Mouse (Mus musculus) liver, adult 2 months (tissue): ENCODE measurements at regions not wholly inside any gene's neighbourhood (a gene's known extent, or its start where the extent isn't known, plus 50 kb on each side); places are given as distances from the start of the nearest gene placed in this dataset.

ENCODE experiments used
- DNase-seq: peaks from one replicate; pipeline ENCODE4 v3.0.0-alpha.2; 2011; ENCODE audit warnings: low read depth, low spot score; ENCODE audit errors: extremely low read depth
- H3K27ac ChIP-seq: fragments of 200-500 bp; replicated peaks from 2 replicates; pipeline ENCODE4 v1.5.1; 2012; ENCODE audit warnings: low read depth, mild to moderate bottlenecking, control low read depth, inconsistent platforms, low read length; ENCODE audit not compliant: insufficient read depth
- H3K27me3 ChIP-seq: fragments of 200-500 bp; 2 replicates; pipeline ENCODE4 v1.6.1; 2012; ENCODE audit warnings: mild to moderate bottlenecking, moderate library complexity, low read length, inconsistent platforms; ENCODE audit not compliant: control insufficient read depth, insufficient read depth
- H3K36me3 ChIP-seq: fragments of 200-500 bp; 2 replicates; pipeline ENCODE4 v1.6.1; 2012; ENCODE audit warnings: low read length, inconsistent platforms; ENCODE audit not compliant: control insufficient read depth, insufficient read depth
- H3K4me1 ChIP-seq: fragments of 200-500 bp; 2 replicates; pipeline ENCODE4 v1.6.1; 2011; ENCODE audit warnings: low read length; ENCODE audit not compliant: control insufficient read depth, insufficient read depth
- H3K4me3 ChIP-seq: fragments of 200-500 bp; 2 replicates; pipeline ENCODE4 v1.5.1; 2011; ENCODE audit warnings: low read depth, mild to moderate bottlenecking, control low read depth, low read length, moderate library complexity; ENCODE audit not compliant: insufficient read depth
- H3K79me2 ChIP-seq: fragments of 200-500 bp; 2 replicates; pipeline ENCODE4 v1.6.1; 2012; ENCODE audit warnings: inconsistent platforms, mild to moderate bottlenecking, low read length, moderate library complexity; ENCODE audit not compliant: control insufficient read depth, insufficient read depth
- H3K9ac ChIP-seq: fragments of 200-500 bp; 2 replicates; pipeline ENCODE4 v1.6.1; 2012; ENCODE audit warnings: low read depth, mild to moderate bottlenecking, control low read depth, inconsistent platforms, low read length
- CTCF ChIP-seq: fragments of 200-500 bp; IDR thresholded peaks from 2 replicates; pipeline ENCODE4 v1.5.1; 2011; ENCODE audit warnings: low read depth, low read length, control low read depth
- POLR2A ChIP-seq: fragments of 200-500 bp; IDR thresholded peaks from 2 replicates; pipeline ENCODE4 v1.6.1; 2011; ENCODE audit warnings: low read length, control low read depth; ENCODE audit not compliant: insufficient read depth; ENCODE audit errors: extremely low read depth
- WGBS: fragments of 180-500 bp; shearing (Covaris S2); methylation state at CpG from one replicate; pipeline ENCODE4 v1.1.7; 2018; 5-methylcytosine and 5-hydroxymethylcytosine counted together

GRCm38 (mm10) chr5:41994307-41994706, 73.5 kb upstream of the Gm16223 start:
- 38% methylated on average over 2 of the region's 2 CpGs for WGBS
- H3K9ac ChIP-seq: no peak overlapping the region
- H3K27ac ChIP-seq: no peak overlapping the region
- H3K27me3 ChIP-seq: no peaks in the 10 kb centered on the region
- H3K79me2 ChIP-seq: no peaks in the 10 kb centered on the region
- no peaks in the 10 kb centered on the region for H3K36me3 ChIP-seq
- no peaks in the 10 kb centered on the region for H3K4me1 ChIP-seq
- no peak overlapping the region for H3K4me3 ChIP-seq
- no peak for TF ChIP-seq POLR2A
- no peak for TF ChIP-seq CTCF
- DNase-seq: no peak

GRCm38 (mm10) chr5:41983556-41983955, 84.2 kb upstream of the Gm16223 start:
- H3K27me3 ChIP-seq: no peaks in the 10 kb centered on the region
- no peaks in the 10 kb centered on the region for H3K36me3 ChIP-seq
- WGBS: 66% methylated on average over 4 of the region's 4 CpGs
- no peaks in the 10 kb centered on the region for H3K79me2 ChIP-seq
- no peak overlapping the region for H3K9ac ChIP-seq
- H3K4me3 ChIP-seq: no peak overlapping the region
- H3K4me1 ChIP-seq: no peaks in the 10 kb centered on the region
- H3K27ac ChIP-seq: no peak overlapping the region
- no peak for DNase-seq
- TF ChIP-seq CTCF: no peak
- no peak for TF ChIP-seq POLR2A

- Histone ChIP-seq H3K9ac (no peak overlapping the region), H3K27ac (no peak overlapping the region), H3K4me3 (no peak overlapping the region), H3K4me1 (no peaks in the 10 kb centered on the region), H3K79me2 (no peaks in the 10 kb centered on the region), H3K27me3 (no peaks in the 10 kb centered on the region), H3K36me3 (no peaks in the 10 kb centered on the region)
- peak; percentile 29; the same call in 1 of the 2 replicates for TF ChIP-seq CTCF
- no peak for TF ChIP-seq POLR2A
- no peak for DNase-seq
Observed at GRCm38 (mm10) chr5:41975535-41975934, 92.2 kb upstream of the Gm16223 start.

GRCm38 (mm10) chr5:41971201-41971600, 96.6 kb upstream of the Gm16223 start:
- Histone ChIP-seq H3K27ac (no peak overlapping the region), H3K4me1 (no peaks in the 10 kb centered on the region), H3K4me3 (no peak overlapping the region), H3K27me3 (no peaks in the 10 kb centered on the region), H3K9ac (no peak overlapping the region), H3K36me3 (no peaks in the 10 kb centered on the region), H3K79me2 (no peaks in the 10 kb centered on the region)
- TF ChIP-seq CTCF: peak; percentile 58; the same call in 1 of the 2 replicates
- no peak for TF ChIP-seq POLR2A
- WGBS: 33% methylated on average over 1 of the region's 1 CpGs
- DNase-seq: peak; percentile 30

- no peaks in the 10 kb centered on the region for H3K79me2 ChIP-seq
- no peak overlapping the region for H3K27ac ChIP-seq
- H3K4me1 ChIP-seq: no peaks in the 10 kb centered on the region
- 88% methylated on average over 1 of the region's 1 CpGs for WGBS
- no peaks in the 10 kb centered on the region for H3K27me3 ChIP-seq
- no peak overlapping the region for H3K4me3 ChIP-seq
- no peak overlapping the region for H3K9ac ChIP-seq
- DNase-seq: no peak
- no peaks in the 10 kb centered on the region for H3K36me3 ChIP-seq
- TF ChIP-seq CTCF (no peak), POLR2A (no peak)
Observed at GRCm38 (mm10) chr5:41966958-41967357, 100.8 kb upstream of the Gm16223 start.

GRCm38 (mm10) chr5:41947114-41947640, 103.1 kb upstream of the Bod1l start:
- DNase-seq: no peak
- WGBS: 80% methylated on average over 7 of the region's 7 CpGs

More at GRCm38 (mm10) chr5:41947114-41947640, 103.1 kb upstream of the Bod1l start:
- no peak overlapping the region for H3K27ac ChIP-seq
- no peaks in the 10 kb centered on the region for H3K36me3 ChIP-seq
- H3K27me3 ChIP-seq: no peaks in the 10 kb centered on the region
- no peak for TF ChIP-seq POLR2A
- no peak for TF ChIP-seq CTCF
- no peak overlapping the region for H3K4me3 ChIP-seq
- H3K4me1 ChIP-seq: no peaks in the 10 kb centered on the region
- H3K9ac ChIP-seq: no peak overlapping the region
- no peaks in the 10 kb centered on the region for H3K79me2 ChIP-seq
